Mouse (Mus musculus): ENCODE results near the gene Epm2aip1. TPM values are rescaled to one million over a fixed set of nuclear protein-coding genes. Genes with fewer than 3 reads are reported as not detected.

Epm2aip1 gene
- total and polyA plus RNA-seq, 3 experiments = 3.4 to 7.4 TPM; not detected in 1

- no peaks in the 10 kb centered on the region; a peak in 2 of 4 replicates for H3K27me3 ChIP-seq (ENCODE audit: control insufficient read depth in 1 of 2, insufficient read depth in 2 of 2, low read length in 2 of 2)
- H3K4me3 ChIP-seq (ENCODE audit: control insufficient read depth in 1 of 2, insufficient read depth in 1 of 2, low read depth in 2 of 2, low read length in 2 of 2) = no peak overlapping the region
- DNase-seq (ENCODE audit: low read depth, low spot score) = no peak
- no peaks in the 10 kb centered on the region for H3K36me3 ChIP-seq (ENCODE audit: control insufficient read depth in 1 of 2, insufficient read depth in 2 of 2, low read length in 2 of 2)
- H3K79me2 ChIP-seq (ENCODE audit: control insufficient read depth, insufficient read depth, low read length, poor library complexity) = no peaks in the 10 kb centered on the region
- H3K9me3 ChIP-seq (replicated peaks; ENCODE audit: insufficient read depth, low read length) = no peaks in the 10 kb centered on the region
- no peaks in the 10 kb centered on the region for H3K4me1 ChIP-seq (ENCODE audit: control insufficient read depth in 1 of 2, insufficient read depth in 2 of 2, low read length in 2 of 2)
- H3K9ac ChIP-seq (ENCODE audit: control insufficient read depth, low read depth, low read length, poor library complexity, severe bottlenecking) = no peak overlapping the region
- TF ChIP-seq POLR2AphosphoS5 (IDR thresholded peaks at IDR 0.05; ENCODE audit: borderline replicate concordance, low read depth, low read length) (no peak), USF1 (IDR thresholded peaks at IDR 0.05; ENCODE audit: low read depth, low read length) (no peak), NRF1 (IDR thresholded peaks at IDR 0.05; ENCODE audit: insufficient read depth, low read depth, low read length, poor library complexity, severe bottlenecking) (no peak), ZMIZ1 (IDR thresholded peaks at IDR 0.05; ENCODE audit: low read depth, low read length) (no peak), NELFE (IDR thresholded peaks at IDR 0.05; ENCODE audit: low read depth, low read length) (no peak), SIN3A (IDR thresholded peaks at IDR 0.05; ENCODE audit: low read length) (no peak), ZC3H11A (IDR thresholded peaks at IDR 0.05; ENCODE audit: low read depth, low read length) (no peak), KAT2A (conservative IDR thresholded peaks at IDR 0.05; ENCODE audit: low read depth, low read length) (no peak), POLR2AphosphoS2 (IDR thresholded peaks at IDR 0.05; ENCODE audit: low read length) (no peak), JUND (IDR thresholded peaks at IDR 0.05; ENCODE audit: low read depth, low read length) (no peak), UBTF (IDR thresholded peaks at IDR 0.05; ENCODE audit: borderline replicate concordance, insufficient read depth, low read depth, low read length) (no peak), SMC3 (IDR thresholded peaks at IDR 0.05; ENCODE audit: low read depth, low read length) (no peak), MAX (IDR thresholded peaks at IDR 0.05; ENCODE audit: low read length) (no peak), CTCF (IDR thresholded peaks at IDR 0.05 in 2 of 3, conservative IDR thresholded peaks at IDR 0.05 in 1 of 3; ENCODE audit: control insufficient read depth in 1 of 3, insufficient read depth in 1 of 3, low read depth in 2 of 3, low read length in 3 of 3, poor library complexity in 1 of 3, severe bottlenecking in 1 of 3) (no peak), TBP (IDR thresholded peaks at IDR 0.05; ENCODE audit: low read depth, low read length) (no peak)
- H3K27ac ChIP-seq (ENCODE audit: control insufficient read depth, low read depth, low read length) = no peak overlapping the region
These were observed 24.7 kb downstream of the Epm2aip1 start for GRCm38 (mm10) chr9:111296433-111296832.

GRCm38 (mm10) chr9:111298606-111299005 lies 26.9 kb downstream of the Epm2aip1 start:
- Histone ChIP-seq H3K4me1 (ENCODE audit: control insufficient read depth in 1 of 2, insufficient read depth in 2 of 2, low read length in 2 of 2) (peaks cover 2 to 6% of the 10 kb centered on the region in 2 experiments), H3K9me3 (replicated peaks; ENCODE audit: insufficient read depth, low read length) (no peaks in the 10 kb centered on the region), H3K79me2 (ENCODE audit: control insufficient read depth, insufficient read depth, low read length, poor library complexity) (no peaks in the 10 kb centered on the region), H3K4me3 (ENCODE audit: control insufficient read depth in 1 of 2, insufficient read depth in 1 of 2, low read depth in 2 of 2, low read length in 2 of 2) (no peak overlapping the region), H3K27ac (ENCODE audit: control insufficient read depth, low read depth, low read length) (no peak overlapping the region), H3K36me3 (ENCODE audit: control insufficient read depth in 1 of 2, insufficient read depth in 2 of 2, low read length in 2 of 2) (peaks cover 0 to 8% of the 10 kb centered on the region in 2 experiments; a peak in 2 of 4 replicates), H3K9ac (ENCODE audit: control insufficient read depth, low read depth, low read length, poor library complexity, severe bottlenecking) (no peak overlapping the region), H3K27me3 (ENCODE audit: control insufficient read depth in 1 of 2, insufficient read depth in 2 of 2, low read length in 2 of 2) (no peaks in the 10 kb centered on the region; a peak in 2 of 4 replicates)
- no peak for TF ChIP-seq CTCF (IDR thresholded peaks at IDR 0.05 in 2 of 3, conservative IDR thresholded peaks at IDR 0.05 in 1 of 3; ENCODE audit: control insufficient read depth in 1 of 3, insufficient read depth in 1 of 3, low read depth in 2 of 3, low read length in 3 of 3, poor library complexity in 1 of 3, severe bottlenecking in 1 of 3)
- no peak for DNase-seq (ENCODE audit: low read depth, low spot score)

All from MEL (cell line).